Mouse (Mus musculus) c-Kit-positive CD71-negative TER-119-negative erythroid progenitor cells, embryonic 14.5 days (primary cell): ENCODE results near the gene Srsf11.

Source experiments
- DNase-seq: peaks from one replicate; pipeline ENCODE4 v3.0.0-alpha.2; 2013; ENCODE audit warnings: low read depth

Srsf11 gene

GRCm38 (mm10) chr3:157979619-157980018, 56.8 kb downstream of the Srsf11 start:
- DNase-seq: no peak

DNA sequence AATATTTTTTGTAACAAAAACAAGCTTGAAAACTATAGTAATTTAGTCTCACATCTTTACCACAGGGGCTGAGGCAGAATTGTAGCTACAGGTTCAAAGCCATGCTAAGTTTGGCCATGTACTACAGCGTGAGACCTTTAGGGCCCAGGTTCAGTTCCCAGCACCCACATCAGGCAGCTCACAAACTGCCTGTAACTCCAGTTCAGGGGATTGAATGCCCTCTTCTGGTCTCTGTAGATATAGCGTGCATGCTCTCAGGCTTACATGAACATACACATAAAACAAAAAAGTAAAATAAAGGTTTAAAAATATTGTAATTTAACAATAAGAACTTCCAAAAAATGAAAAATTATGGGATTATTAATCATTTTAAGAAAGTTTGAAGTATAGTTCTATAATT, 63.2 kb downstream of the Srsf11 start:
- no peak for DNase-seq

DNA sequence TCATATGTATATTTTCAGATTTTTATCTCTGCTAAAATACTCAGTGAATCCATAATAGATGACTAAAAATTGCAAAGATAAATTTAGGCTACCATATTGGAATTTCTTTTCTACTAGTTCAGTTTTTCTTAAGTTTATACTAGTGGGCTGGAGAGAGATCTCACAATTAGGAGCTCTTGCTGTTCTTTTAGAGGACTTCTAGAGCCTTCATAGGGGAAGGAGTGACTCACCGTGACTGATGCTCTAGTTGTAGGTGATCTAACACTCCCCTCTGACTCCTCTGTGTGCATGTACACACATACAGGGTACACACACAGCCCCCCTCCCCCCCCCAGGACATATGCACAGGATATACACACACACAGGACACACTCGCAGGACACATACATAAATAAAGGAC, 65.3 kb downstream of the Srsf11 start:
- no peak for DNase-seq
